Mouse (Mus musculus) Patski (cell line): ENCODE measurements around the gene Stk39. TPM values are rescaled to one million over a fixed set of nuclear protein-coding genes. Genes with fewer than 3 reads are reported as not detected.

Experiments
- ATAC-seq: fragments of 100-300 bp; one replicate; pipeline ENCODE4 v1.8.0; 2021
- CTCF ChIA-PET: fragments of 350-600 bp; sonication (Branson Sonifier 250); formaldehyde crosslinking; loops from one replicate; lab custom pipeline; 2022; ENCODE audit warnings: inconsistent platforms; lab: Charles Lee
- POLR2A ChIA-PET: fragments of 350-600 bp; sonication (Branson Sonifier 250); formaldehyde crosslinking; loops from one replicate; lab custom pipeline; 2022; ENCODE audit warnings: antibody characterized with exemption, inconsistent platforms; lab: Charles Lee
- DNase-seq: peaks from one replicate; pipeline ENCODE4 v3.0.0-alpha.2; 2011; ENCODE audit warnings: low read depth, low spot score
- H3K27me3 ChIP-seq: fragments of 371-371 bp; one replicate; pipeline ENCODE4 v1.5.1; 2021
- CTCF ChIP-seq: fragments of 100-300 bp; IDR thresholded peaks from one replicate; pipeline ENCODE4 v1.5.1; 2021
- in situ Hi-C: fragments of 300-500 bp; cut with MboI; formaldehyde crosslinking; loops from 3 replicates; pipeline ENCODE4 v1.11.1; 2018; ENCODE audit warnings: low pct_unique_long_range_greater_than_20kb, mixed read lengths
- polyA plus RNA-seq: library from polyadenylated mRNA; unstranded; gene quantifications from one replicate; pipeline ENCODE4 v1.2.3, GENCODE M21; 2021

Stk39 gene
- polyA plus RNA-seq, 1 experiment from 2014 or later, result 53.1 TPM

GRCm38 (mm10) chr2:68458115-68458514, 14.0 kb downstream of the Stk39 start:
- ATAC-seq (no peak), DNase-seq (no peak)
- no peaks in the 10 kb centered on the region for H3K27me3 ChIP-seq
- in situ Hi-C loops, result no loop called here
- POLR2A ChIA-PET, result interaction anchor here (1.1 kb wide), 1 partner anchor 15 kb away, joined by 3 read pairs; no protein-coding TSS in a partner anchor
- CTCF ChIA-PET, result interaction anchor here (1.2 kb wide), 1 partner anchor 43 kb away, joined by 3 read pairs; no protein-coding TSS in a partner anchor
- TF ChIP-seq CTCF, result no peak

- no peak for ATAC-seq
- H3K27me3 ChIP-seq, result no peaks in the 10 kb centered on the region
- in situ Hi-C loops, result no loop called here
- TF ChIP-seq CTCF, result no peak
- CTCF ChIA-PET, result interaction anchor here (1.2 kb wide), 1 partner anchor 43 kb away, joined by 3 read pairs; no protein-coding TSS in a partner anchor
- POLR2A ChIA-PET, result interaction anchor here (1.1 kb wide), 1 partner anchor 15 kb away, joined by 3 read pairs; no protein-coding TSS in a partner anchor
- DNase-seq, result no peak
These were observed 14.5 kb downstream of the Stk39 start for GRCm38 (mm10) chr2:68457455-68458032.

DNA sequence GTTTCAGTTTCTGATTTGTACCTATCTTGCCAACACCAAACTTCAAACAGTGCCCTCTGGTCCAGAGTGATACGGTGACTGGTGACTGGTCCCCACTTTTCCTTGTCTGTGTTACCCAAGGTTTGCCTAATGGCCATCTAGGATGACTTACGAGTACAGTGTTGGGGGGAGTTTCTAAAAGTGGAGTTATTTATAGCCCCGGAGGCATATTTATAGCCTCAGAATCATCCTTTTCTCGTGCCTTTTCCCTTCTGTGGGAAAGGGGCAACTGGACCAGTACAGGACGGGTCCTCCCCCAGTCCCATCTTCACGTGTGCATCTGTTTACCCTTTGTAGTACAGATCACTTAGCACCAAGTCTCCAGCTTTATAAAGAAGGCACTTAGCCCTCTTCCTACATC, 15.2 kb downstream of the Stk39 start:
- TF ChIP-seq CTCF, result no peak
- DNase-seq (no peak), ATAC-seq (no peak)
- no peaks in the 10 kb centered on the region for H3K27me3 ChIP-seq
- ChIA-PET POLR2A (no interaction called here), CTCF (interaction anchor here (0.6 to 1.2 kb wide), 2 partner anchors 13 to 42 kb away, joined by 3 read pairs; no protein-coding TSS in a partner anchor)
- in situ Hi-C loops, result no loop called here

GRCm38 (mm10) chr2:68452379-68452778, 19.7 kb downstream of the Stk39 start:
- DNase-seq (no peak), ATAC-seq (no peak)
- in situ Hi-C loops, result no loop called here
- no peaks in the 10 kb centered on the region for H3K27me3 ChIP-seq
- no peak for TF ChIP-seq CTCF
- ChIA-PET CTCF (no interaction called here), POLR2A (no interaction called here)

DNA sequence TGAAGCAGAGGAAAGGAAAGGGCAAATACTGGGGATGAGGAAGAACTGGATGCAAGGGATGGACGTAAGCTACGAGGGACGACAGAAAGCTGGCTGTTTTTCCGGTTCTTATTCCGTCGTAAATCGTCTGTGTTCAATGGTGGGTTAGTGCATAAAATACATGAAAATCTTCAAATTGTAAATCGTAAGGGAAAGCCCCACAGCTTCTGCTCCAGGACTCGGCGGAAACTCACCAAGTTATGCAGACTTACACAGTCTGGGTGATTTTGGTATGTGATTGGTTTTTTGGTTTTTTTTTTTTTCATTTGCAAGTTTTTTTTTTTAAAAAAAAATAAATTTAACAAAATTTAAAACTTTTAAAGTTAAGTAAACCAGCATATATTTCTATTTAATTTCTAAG, 24.0 kb downstream of the Stk39 start:
- no peak for DNase-seq
- no peaks in the 10 kb centered on the region for H3K27me3 ChIP-seq
- ChIA-PET POLR2A (no interaction called here), CTCF (interaction anchor here (1.2 to 1.6 kb wide), 2 partner anchors 19 to 33 kb away, joined by 3 to 4 read pairs; no protein-coding TSS in a partner anchor)
- ATAC-seq, result no peak
- no peak for TF ChIP-seq CTCF
- in situ Hi-C loops, result no loop called here

DNA sequence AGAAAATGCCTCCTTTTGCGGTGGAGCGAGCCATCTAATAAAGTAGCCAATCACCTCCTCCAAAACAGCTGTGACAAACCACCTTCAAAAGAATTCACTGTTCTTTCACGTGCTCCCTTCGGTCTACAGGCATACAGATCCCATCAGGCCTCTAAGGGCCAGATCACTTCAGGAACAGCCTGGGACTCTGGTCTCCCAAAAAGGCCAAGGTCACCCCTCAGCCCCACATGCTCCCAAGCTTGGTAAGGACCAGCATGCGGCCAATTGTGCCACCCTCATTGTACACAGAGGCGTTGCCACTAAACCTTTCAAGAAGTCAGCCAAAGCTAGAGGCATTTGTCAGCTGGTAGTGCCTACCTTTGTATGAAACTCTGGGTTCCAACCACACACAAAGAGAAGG, 28.9 kb downstream of the Stk39 start:
- no peaks in the 10 kb centered on the region for H3K27me3 ChIP-seq
- in situ Hi-C loops, result no loop called here
- no peak for ATAC-seq
- no peak for DNase-seq
- TF ChIP-seq CTCF, result no peak
- ChIA-PET CTCF (interaction anchor here (1.1 to 1.3 kb wide), 2 partner anchors 21 to 35 kb away, joined by 3 to 4 read pairs; no protein-coding TSS in a partner anchor), POLR2A (no interaction called here)

GRCm38 (mm10) chr2:68442113-68442717, 29.9 kb downstream of the Stk39 start:
- TF ChIP-seq CTCF, result no peak
- ChIA-PET CTCF (interaction anchor here (0.8 to 1.3 kb wide), 2 partner anchors 14 to 34 kb away, joined by 3 read pairs; no protein-coding TSS in a partner anchor), POLR2A (no interaction called here)
- ATAC-seq (no peak), DNase-seq (no peak)
- H3K27me3 ChIP-seq, result no peaks in the 10 kb centered on the region
- in situ Hi-C loops, result no loop called here

- ChIA-PET CTCF (interaction anchor here (0.6 kb wide), 1 partner anchor 30 kb away, joined by 3 read pairs; no protein-coding TSS in a partner anchor), POLR2A (no interaction called here)
- TF ChIP-seq CTCF, result no peak
- no peaks in the 10 kb centered on the region for H3K27me3 ChIP-seq
- in situ Hi-C loops, result no loop called here
- DNase-seq, result no peak
- ATAC-seq, result no peak
These were observed 32.5 kb downstream of the Stk39 start for GRCm38 (mm10) chr2:68439614-68440013.

DNA sequence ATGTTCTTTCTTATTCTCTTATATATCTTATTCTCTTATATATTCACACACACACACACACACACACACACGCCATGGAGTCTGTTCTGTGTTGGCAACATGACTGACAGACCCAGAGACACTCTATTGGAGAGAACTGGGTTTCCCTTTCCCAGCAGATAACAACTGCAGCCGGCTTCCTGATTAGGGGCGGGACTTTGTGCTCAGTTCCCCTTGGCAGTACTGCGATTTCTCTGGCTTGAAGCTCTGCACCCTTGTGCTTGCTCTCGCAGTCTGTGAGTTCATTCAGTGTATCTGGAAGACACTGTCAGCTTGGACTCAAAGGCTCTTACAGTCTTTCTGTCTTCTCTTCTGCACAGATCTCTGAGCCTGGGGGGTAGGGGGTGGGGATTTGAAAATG, 34.1 kb downstream of the Stk39 start:
- in situ Hi-C loops, result no loop called here
- no peaks in the 10 kb centered on the region for H3K27me3 ChIP-seq
- ATAC-seq, result no peak
- TF ChIP-seq CTCF, result no peak
- CTCF ChIA-PET, result no interaction called here
- POLR2A ChIA-PET, result interaction anchor here (0.6 kb wide), 1 partner anchor 57 kb away, joined by 3 read pairs; no protein-coding TSS in a partner anchor
- DNase-seq, result no peak

GRCm38 (mm10) chr2:68437216-68437615, 34.9 kb downstream of the Stk39 start:
- ChIA-PET POLR2A (no interaction called here), CTCF (no interaction called here)
- no peaks in the 10 kb centered on the region for H3K27me3 ChIP-seq
- DNase-seq, result no peak
- no peak for TF ChIP-seq CTCF
- in situ Hi-C loops, result no loop called here
- no peak for ATAC-seq

- DNase-seq (no peak), ATAC-seq (no peak)
- POLR2A ChIA-PET, result no interaction called here
- no peak for TF ChIP-seq CTCF
- H3K27me3 ChIP-seq, result no peaks in the 10 kb centered on the region
- CTCF ChIA-PET, result no interaction called here
- in situ Hi-C loops, result no loop called here
These were observed 35.8 kb downstream of the Stk39 start for GRCm38 (mm10) chr2:68436305-68436704.
